Mouse (Mus musculus): ENCODE results near the gene Ndufb4. TPM values are rescaled to one million over a fixed set of nuclear protein-coding genes. Genes with fewer than 3 reads are reported as not detected.
"Not testable (repeated sequence)": the region's sequence is repeated elsewhere in the genome, so short reads cannot be mapped to it uniquely, and the experiment has no call there.

Gene Ndufb4
- total RNA-seq, 2 experiments from 2014 or later, result 124 to 128 TPM

- intact Hi-C loops (cut with DNase I), result no loop called here
- no peak for DNase-seq
These were observed 8.5 kb downstream of the Ndufb4 start for GRCm38 (mm10) chr16:37645799-37646198.

- DNase-seq, result no peak
- intact Hi-C loops (cut with DNase I), result no loop called here
These were observed 9.0 kb downstream of the Ndufb4 start for GRCm38 (mm10) chr16:37645211-37645610.

GRCm38 (mm10) chr16:37644486-37644885, 9.8 kb downstream of the Ndufb4 start:
- intact Hi-C loops (cut with DNase I), result no loop called here
- no peak for DNase-seq

GRCm38 (mm10) chr16:37640522-37640921, 13.7 kb downstream of the Ndufb4 start:
- intact Hi-C loops (cut with DNase I); DNase-seq: not testable (repeated sequence)

- intact Hi-C loops (cut with DNase I), result loop anchor here (5.0 kb wide), 2 partner anchors 96 to 346 kb away; no protein-coding TSS in a partner anchor
These were observed 16.5 kb downstream of the Ndufb4 start for GRCm38 (mm10) chr16:37637802-37638201.

GRCm38 (mm10) chr16:37636107-37636506, 18.1 kb downstream of the Ndufb4 start:
- intact Hi-C loops (cut with DNase I), result loop anchor here (5.0 kb wide), 2 partner anchors 94 to 344 kb away; no protein-coding TSS in a partner anchor
- DNase-seq, result peak; percentile 48 to 51

More at GRCm38 (mm10) chr16:37637802-37638201, 16.5 kb downstream of the Ndufb4 start:
- DNase-seq, result no peak

GRCm38 (mm10) chr16:37635095-37635494, 19.2 kb downstream of the Ndufb4 start:
- DNase-seq, result no peak
- intact Hi-C loops (cut with DNase I), result loop anchor here (5.0 kb wide), 2 partner anchors 93 to 343 kb away; no protein-coding TSS in a partner anchor

GRCm38 (mm10) chr16:37634578-37634977, 19.7 kb downstream of the Ndufb4 start:
- DNase-seq, result no peak
- intact Hi-C loops (cut with DNase I), result no loop called here

- no peak for DNase-seq
- intact Hi-C loops (cut with DNase I), result no loop called here
These were observed 25.2 kb downstream of the Ndufb4 start for GRCm38 (mm10) chr16:37629011-37629410.

- intact Hi-C loops (cut with DNase I), result no loop called here
- no peak for DNase-seq
These were observed 25.9 kb downstream of the Ndufb4 start for GRCm38 (mm10) chr16:37628336-37628735.

GRCm38 (mm10) chr16:37626388-37626949, 27.8 kb downstream of the Ndufb4 start:
- DNase-seq, result no peak
- intact Hi-C loops (cut with DNase I), result no loop called here

- no peak for DNase-seq
- intact Hi-C loops (cut with DNase I), result no loop called here
These were observed 31.3 kb downstream of the Ndufb4 start for GRCm38 (mm10) chr16:37622919-37623318.

GRCm38 (mm10) chr16:37622403-37622802, 31.9 kb downstream of the Ndufb4 start:
- intact Hi-C loops (cut with DNase I), result no loop called here
- no peak for DNase-seq

GRCm38 (mm10) chr16:37617695-37618094, 36.6 kb downstream of the Ndufb4 start:
- intact Hi-C loops (cut with DNase I), result no loop called here
- DNase-seq, result peak; percentile 31 to 45

GRCm38 (mm10) chr16:37616104-37616503, 38.1 kb downstream of the Ndufb4 start:
- intact Hi-C loops (cut with DNase I), result no loop called here
- no peak for DNase-seq

- intact Hi-C loops (cut with DNase I), result no loop called here
- no peak for DNase-seq
These were observed 38.8 kb downstream of the Ndufb4 start for GRCm38 (mm10) chr16:37615429-37615828.

GRCm38 (mm10) chr16:37614540-37614939, 39.7 kb downstream of the Ndufb4 start:
- intact Hi-C loops (cut with DNase I), result no loop called here
- no peak for DNase-seq

- intact Hi-C loops (cut with DNase I), result no loop called here
These were observed 42.2 kb downstream of the Ndufb4 start for GRCm38 (mm10) chr16:37612013-37612412.

GRCm38 (mm10) chr16:37611072-37611471, 43.2 kb downstream of the Ndufb4 start:
- intact Hi-C loops (cut with DNase I), result no loop called here
- DNase-seq, result no peak

More at GRCm38 (mm10) chr16:37612013-37612412, 42.2 kb downstream of the Ndufb4 start:
- DNase-seq, result no peak

GRCm38 (mm10) chr16:37610333-37610732, 43.9 kb downstream of the Ndufb4 start:
- no peak for DNase-seq
- intact Hi-C loops (cut with DNase I), result no loop called here

- intact Hi-C loops (cut with DNase I), result no loop called here
- DNase-seq, result no peak
These were observed 50.0 kb downstream of the Ndufb4 start for GRCm38 (mm10) chr16:37604243-37604642.

GRCm38 (mm10) chr16:37603431-37603830, 50.8 kb downstream of the Ndufb4 start:
- intact Hi-C loops (cut with DNase I), result no loop called here
- no peak for DNase-seq

- intact Hi-C loops (cut with DNase I), result no loop called here
- no peak for DNase-seq
These were observed 54.9 kb downstream of the Ndufb4 start for GRCm38 (mm10) chr16:37599326-37599725.
